Mouse (Mus musculus) ES-E14 (cell line): ENCODE results near the gene Tmed8.

Source experiments
- CHD2 ChIP-seq: IDR thresholded peaks from 2 replicates; pipeline ENCODE4 v1.6.1; 2014; ENCODE audit warnings: mild to moderate bottlenecking, low read depth, low read length, inconsistent platforms
- HCFC1 ChIP-seq: IDR thresholded peaks from 2 replicates; pipeline ENCODE4 v1.6.1; 2012; ENCODE audit warnings: low read length, inconsistent platforms, borderline replicate concordance; ENCODE audit not compliant: insufficient read depth
- MAFK ChIP-seq: IDR thresholded peaks from 2 replicates; pipeline ENCODE4 v1.6.1; 2014; ENCODE audit warnings: mild to moderate bottlenecking, low read depth, low read length, inconsistent platforms; ENCODE audit not compliant: insufficient read depth
- ZNF384 ChIP-seq: IDR thresholded peaks from 2 replicates; pipeline ENCODE4 v1.6.1; 2012; ENCODE audit warnings: low read depth, low read length, inconsistent platforms

DNA sequence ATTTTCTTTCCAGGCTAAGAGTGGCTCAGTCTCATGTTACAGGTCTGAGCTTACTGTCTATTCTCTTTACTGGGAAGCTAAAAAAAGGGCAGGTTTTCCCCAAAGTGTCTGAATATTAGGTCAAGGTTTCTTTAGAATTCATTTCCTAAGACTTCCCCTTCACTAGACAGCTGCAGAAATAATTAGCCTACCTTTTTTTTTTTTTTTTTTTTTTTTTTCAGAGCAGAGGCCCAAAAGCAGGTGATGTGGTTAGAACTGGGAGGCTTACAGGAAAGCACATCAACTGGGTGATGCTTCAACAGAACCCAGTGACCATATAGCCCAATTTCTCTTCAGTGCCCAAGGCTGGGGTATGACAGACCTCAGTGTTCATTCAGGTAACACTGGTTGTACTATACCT is 3.9 kb downstream of the Tmed8 start:
- no peak for TF ChIP-seq CHD2
- no peak for TF ChIP-seq ZNF384
- no peak for TF ChIP-seq MAFK
- no peak for TF ChIP-seq HCFC1
